Mouse (Mus musculus) v-Abl transformed pro-B cells (cell line): ENCODE data around the gene Il17c.

ENCODE experiments used
- in situ Hi-C, 2 experiments: fragments of 400-800 bp; cut with MboI; formaldehyde crosslinking; loops; one replicate each; pipeline ENCODE4 v1.15.1; 2025; ENCODE audit not compliant: unreplicated experiment in 2 of 2

Gene Il17c

GRCm38 (mm10) chr8:122430058-122430636 is 8.3 kb downstream of the Il17c start:
- in situ Hi-C loops, result no loop called here

GRCm38 (mm10) chr8:122430646-122431045 is 8.8 kb downstream of the Il17c start:
- in situ Hi-C loops, result no loop called here

- in situ Hi-C loops, result no loop called here
Measured at GRCm38 (mm10) chr8:122431694-122432442, 10.0 kb downstream of the Il17c start.

- in situ Hi-C loops, result no loop called here
Measured at GRCm38 (mm10) chr8:122432443-122433268, 10.8 kb downstream of the Il17c start, which contains the start of gene Cyba. Gene Cyba, minus strand, starts transcription at chr8:122432930.

GRCm38 (mm10) chr8:122433269-122433905 is 11.6 kb downstream of the Il17c start:
- in situ Hi-C loops, result no loop called here

- in situ Hi-C loops, result no loop called here
Measured at GRCm38 (mm10) chr8:122435375-122435774, 13.6 kb downstream of the Il17c start.

GRCm38 (mm10) chr8:122436146-122436545 is 14.3 kb downstream of the Il17c start:
- in situ Hi-C loops, result no loop called here

GRCm38 (mm10) chr8:122436586-122437125 is 14.8 kb downstream of the Il17c start:
- in situ Hi-C loops, result no loop called here

- in situ Hi-C loops, result no loop called here
Measured at GRCm38 (mm10) chr8:122437708-122438331, 16.0 kb downstream of the Il17c start.

GRCm38 (mm10) chr8:122439336-122439735 is 17.5 kb downstream of the Il17c start:
- in situ Hi-C loops, result no loop called here

- in situ Hi-C loops, result loop anchor here (5.0 to 10.0 kb wide), 3 partner anchors 106 to 167 kb away; partner anchors contain the start of gene Zfpm1 (in 1 of the 2)
Measured at GRCm38 (mm10) chr8:122441326-122441725, 19.5 kb downstream of the Il17c start.

- in situ Hi-C loops, result loop anchor here (5.0 to 10.0 kb wide), 3 partner anchors 105 to 168 kb away; partner anchors contain the start of gene Zfpm1 (in 1 of the 2)
Measured at GRCm38 (mm10) chr8:122442356-122442755, 20.5 kb downstream of the Il17c start.

- in situ Hi-C loops, result loop anchor here (5.0 to 10.0 kb wide), 3 partner anchors 105 to 168 kb away; partner anchors contain the start of gene Zfpm1 (in 1 of the 2)
Measured at GRCm38 (mm10) chr8:122442781-122443180, 21.0 kb downstream of the Il17c start.

GRCm38 (mm10) chr8:122443262-122444006 is 21.6 kb downstream of the Il17c start, which contains the start of gene Mvd:
Gene Mvd, minus strand, starts transcription at chr8:122443422.
- in situ Hi-C loops, result loop anchor here (5.0 to 10.0 kb wide), 3 partner anchors 104 to 169 kb away; partner anchors contain the start of gene Zfpm1 (in 1 of the 2)

GRCm38 (mm10) chr8:122444058-122444748 is 22.4 kb downstream of the Il17c start:
- in situ Hi-C loops, result loop anchor here (5.0 to 10.0 kb wide), 3 partner anchors 103 to 169 kb away; partner anchors contain the start of gene Zfpm1 (in 1 of the 2)

- in situ Hi-C loops, result loop anchor here (10.0 kb wide), 2 partner anchors 160 to 170 kb away; partner anchors contain the start of gene Zfpm1 (in 1 of the 2)
Measured at GRCm38 (mm10) chr8:122445203-122445602, 23.4 kb downstream of the Il17c start.

GRCm38 (mm10) chr8:122451161-122451703 is 29.4 kb downstream of the Il17c start:
- in situ Hi-C loops, result no loop called here

- in situ Hi-C loops, result no loop called here
Measured at GRCm38 (mm10) chr8:122452154-122452553, 30.3 kb downstream of the Il17c start.
